Mouse (Mus musculus): Measurements from ENCODE around the gene Elf1. TPM values are rescaled to one million over a fixed set of nuclear protein-coding genes. Genes with fewer than 3 reads are reported as not detected.

The Elf1 gene
- polyA plus RNA-seq, 1 experiment = 11.5 TPM

DNA sequence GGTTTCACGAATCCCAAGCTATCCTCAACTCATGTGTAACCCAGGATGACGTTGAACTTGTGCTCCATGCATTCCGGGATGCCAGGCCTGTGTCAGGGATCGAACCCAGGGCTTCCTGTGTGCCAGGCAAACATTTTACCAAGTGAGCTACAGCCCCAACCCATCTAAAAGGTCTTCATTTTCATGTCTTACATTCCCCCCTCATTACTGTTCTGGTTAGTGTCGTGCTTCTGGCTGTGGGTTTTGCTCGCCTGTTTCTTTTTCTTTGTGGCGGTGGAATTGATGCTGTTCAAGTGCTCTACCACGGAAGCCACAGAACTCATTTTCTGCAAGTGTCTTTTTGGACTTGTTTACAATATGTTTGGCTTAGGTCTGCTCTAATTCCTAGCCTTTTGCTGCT lies 109.9 kb downstream of the Elf1 start:
- H3K4me1 ChIP-seq (ENCODE audit: control insufficient read depth, insufficient read depth, insufficient read length, low read length) = no peaks in the 10 kb centered on the region; the same call in 1 of the 2 replicates
- H3K27ac ChIP-seq (replicated peaks; ENCODE audit: low read depth, low read length) = no peak overlapping the region

DNA sequence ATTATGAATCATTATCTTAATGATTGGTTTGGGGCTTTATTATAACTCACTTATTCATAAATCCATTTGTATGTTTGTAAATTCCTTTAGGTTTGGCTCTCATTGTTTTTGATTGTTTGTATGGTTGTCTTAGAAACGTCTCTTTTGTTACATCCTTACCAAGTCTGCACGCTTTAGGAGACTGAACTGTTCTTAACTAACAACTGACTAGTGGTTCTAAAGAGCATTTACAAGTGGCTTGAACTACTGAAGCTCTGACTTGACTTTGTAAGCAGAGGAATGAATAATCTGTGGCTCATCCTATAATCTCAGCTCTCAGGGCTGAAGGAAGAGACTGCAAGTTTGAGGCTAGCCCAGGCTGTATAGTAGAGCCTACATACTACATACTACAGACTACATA lies 110.6 kb downstream of the Elf1 start:
- Histone ChIP-seq H3K4me1 (ENCODE audit: control insufficient read depth, insufficient read depth, insufficient read length, low read length) (no peaks in the 10 kb centered on the region; the same call in 1 of the 2 replicates), H3K4me3 (ENCODE audit: insufficient read depth, low read depth, low read length) (no peak overlapping the region), H3K27ac (replicated peaks; ENCODE audit: low read depth, low read length) (no peak overlapping the region)

More for the DNA sequence above, 109.9 kb downstream of the Elf1 start:
- H3K4me3 ChIP-seq (ENCODE audit: insufficient read depth, low read depth, low read length) = no peak overlapping the region

DNA sequence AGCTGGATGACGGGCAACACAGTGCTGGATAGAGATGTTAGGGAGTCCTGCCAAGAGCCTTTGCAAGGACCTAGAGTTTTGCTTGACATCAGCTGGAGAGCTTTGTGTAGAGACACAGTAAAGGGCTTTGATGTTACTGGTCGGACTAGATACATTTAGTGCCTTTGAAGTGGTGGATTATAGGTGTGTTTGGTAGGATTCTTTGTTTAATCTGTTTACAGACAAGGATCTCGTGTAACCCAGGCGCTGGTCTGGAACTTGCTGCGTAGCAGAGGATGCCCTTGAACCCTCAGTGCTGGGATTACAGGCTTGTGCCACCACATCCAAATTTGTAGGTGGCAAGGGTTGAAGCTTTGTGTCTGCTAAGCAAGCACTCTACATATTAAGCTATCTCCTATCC lies 113.1 kb downstream of the Elf1 start:
- Histone ChIP-seq H3K27ac (replicated peaks; ENCODE audit: low read depth, low read length) (no peak overlapping the region), H3K4me1 (ENCODE audit: control insufficient read depth, insufficient read depth, insufficient read length, low read length) (no peaks in the 10 kb centered on the region), H3K4me3 (ENCODE audit: insufficient read depth, low read depth, low read length) (no peak overlapping the region)

GRCm38 (mm10) chr14:79596602-79597001 lies 115.6 kb downstream of the Elf1 start:
- Histone ChIP-seq H3K4me1 (ENCODE audit: control insufficient read depth, insufficient read depth, insufficient read length, low read length) (no peaks in the 10 kb centered on the region), H3K4me3 (ENCODE audit: insufficient read depth, low read depth, low read length) (no peak overlapping the region), H3K27ac (replicated peaks; ENCODE audit: low read depth, low read length) (no peak overlapping the region)

DNA sequence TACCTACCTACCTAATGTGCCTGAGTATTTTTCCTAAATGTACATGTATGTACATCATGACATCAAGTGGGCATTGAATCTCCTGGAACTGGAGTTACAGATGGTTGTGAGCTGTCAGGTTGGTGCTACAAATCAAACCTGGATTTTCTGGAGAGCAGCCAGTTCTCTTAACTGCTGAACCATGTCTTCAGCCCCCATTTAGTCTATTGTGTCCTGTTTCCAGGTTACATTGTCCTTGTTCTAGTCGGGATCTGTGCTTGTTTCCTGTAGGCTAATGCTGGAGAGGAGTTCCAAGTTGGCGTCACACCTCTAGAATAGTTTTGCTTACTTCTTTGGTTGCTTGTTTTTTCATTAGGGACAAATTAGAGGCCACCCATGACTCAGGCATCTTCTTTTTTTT lies 124.9 kb downstream of the Elf1 start:
- Histone ChIP-seq H3K27ac (replicated peaks; ENCODE audit: low read depth, low read length) (no peak overlapping the region), H3K4me1 (ENCODE audit: control insufficient read depth, insufficient read depth, insufficient read length, low read length) (no peaks in the 10 kb centered on the region), H3K4me3 (ENCODE audit: insufficient read depth, low read depth, low read length) (no peak overlapping the region)

GRCm38 (mm10) chr14:79606392-79606791 lies 125.4 kb downstream of the Elf1 start:
- Histone ChIP-seq H3K4me1 (ENCODE audit: control insufficient read depth, insufficient read depth, insufficient read length, low read length) (no peaks in the 10 kb centered on the region), H3K27ac (replicated peaks; ENCODE audit: low read depth, low read length) (peak overlapping the region; percentile 33), H3K4me3 (ENCODE audit: insufficient read depth, low read depth, low read length) (no peak overlapping the region)

DNA sequence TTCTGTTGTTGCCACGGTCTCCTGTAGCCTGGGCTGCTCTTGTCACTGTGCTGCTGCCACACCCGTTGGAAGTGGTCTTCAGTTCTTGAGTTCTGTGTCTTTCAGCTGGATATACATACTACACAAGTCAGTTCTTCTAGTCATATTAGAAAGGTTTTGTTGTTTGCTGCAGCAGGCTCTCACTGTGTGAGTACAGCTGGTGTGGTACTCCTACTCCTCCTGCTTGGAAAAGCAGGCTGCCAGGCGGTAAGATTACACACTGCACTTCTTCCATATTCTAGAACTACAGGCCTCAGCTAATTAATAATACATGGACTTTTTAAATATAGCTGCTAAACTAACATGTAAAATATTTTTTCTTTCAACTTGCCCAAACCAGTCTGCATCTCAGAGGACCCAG lies 125.9 kb downstream of the Elf1 start:
- H3K4me3 ChIP-seq (ENCODE audit: insufficient read depth, low read depth, low read length) = no peak overlapping the region
- H3K27ac ChIP-seq (replicated peaks; ENCODE audit: low read depth, low read length) = no peak overlapping the region
- H3K4me1 ChIP-seq (ENCODE audit: control insufficient read depth, insufficient read depth, insufficient read length, low read length) = no peaks in the 10 kb centered on the region

GRCm38 (mm10) chr14:79607352-79607751 lies 126.4 kb downstream of the Elf1 start:
- H3K27ac ChIP-seq (replicated peaks; ENCODE audit: low read depth, low read length) = no peak overlapping the region
- no peaks in the 10 kb centered on the region for H3K4me1 ChIP-seq (ENCODE audit: control insufficient read depth, insufficient read depth, insufficient read length, low read length)
- no peak overlapping the region for H3K4me3 ChIP-seq (ENCODE audit: insufficient read depth, low read depth, low read length)

DNA sequence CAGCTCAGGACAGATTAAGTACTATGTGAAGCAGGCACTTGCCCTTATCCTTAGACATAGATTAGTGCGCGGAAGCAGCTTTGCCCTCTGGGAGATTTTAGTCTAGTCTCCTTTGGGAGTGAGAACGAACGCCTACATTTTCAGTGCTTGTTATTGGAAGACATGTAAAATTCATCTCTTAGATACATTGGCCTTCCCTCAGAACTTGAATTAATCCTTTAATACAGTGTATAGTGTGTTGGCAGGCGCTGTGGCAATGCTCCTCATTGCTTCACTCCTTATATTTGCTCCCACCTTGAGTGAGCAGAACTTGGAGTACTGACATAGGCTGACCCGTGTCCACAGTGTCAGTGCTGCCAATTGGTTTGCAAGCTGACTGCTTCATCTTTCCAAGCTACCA lies 127.3 kb downstream of the Elf1 start:
- no peak overlapping the region for H3K4me3 ChIP-seq (ENCODE audit: insufficient read depth, low read depth, low read length)
- no peaks in the 10 kb centered on the region for H3K4me1 ChIP-seq (ENCODE audit: control insufficient read depth, insufficient read depth, insufficient read length, low read length)
- no peak overlapping the region for H3K27ac ChIP-seq (replicated peaks; ENCODE audit: low read depth, low read length)

DNA sequence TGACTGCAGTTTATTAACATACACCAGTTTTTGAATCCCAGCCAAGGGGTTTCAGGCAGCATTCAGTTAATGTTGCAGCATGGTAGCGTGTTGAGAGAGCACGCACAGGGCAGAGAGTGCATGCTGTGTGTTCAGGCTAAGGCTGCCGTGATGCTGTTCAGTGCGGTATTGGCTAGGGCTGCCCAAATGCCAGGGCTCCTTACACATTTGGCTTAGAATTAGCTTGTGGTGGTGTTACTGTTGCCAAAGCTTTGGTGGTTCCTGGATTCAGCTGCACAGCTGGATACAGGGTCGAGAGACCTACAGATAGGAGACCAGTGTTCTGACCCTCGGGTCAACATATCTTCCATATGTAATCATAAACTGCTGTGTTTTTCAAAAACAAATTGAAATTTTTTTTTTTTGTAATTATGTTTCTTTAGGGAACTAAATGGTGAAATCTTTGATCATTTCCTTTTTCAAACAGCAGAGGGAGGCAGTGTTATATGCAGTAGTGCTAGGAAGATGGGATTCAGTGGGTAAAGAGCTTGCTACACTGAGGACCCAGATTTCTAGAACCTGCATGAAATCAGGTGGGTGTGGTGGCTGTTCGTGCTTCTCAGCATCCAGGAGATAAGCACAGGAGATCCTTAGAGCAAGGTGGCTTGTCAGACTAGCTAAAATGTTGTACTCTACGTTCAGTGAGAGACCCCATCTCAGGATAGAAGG lies 136.3 kb downstream of the Elf1 start:
- Histone ChIP-seq H3K4me3 (ENCODE audit: insufficient read depth, low read depth, low read length) (no peak overlapping the region), H3K27ac (replicated peaks; ENCODE audit: low read depth, low read length) (no peak overlapping the region), H3K4me1 (ENCODE audit: control insufficient read depth, insufficient read depth, insufficient read length, low read length) (no peaks in the 10 kb centered on the region)

- no peak overlapping the region for H3K27ac ChIP-seq (replicated peaks; ENCODE audit: low read depth, low read length)
- H3K4me3 ChIP-seq (ENCODE audit: insufficient read depth, low read depth, low read length) = no peak overlapping the region
- H3K4me1 ChIP-seq (ENCODE audit: control insufficient read depth, insufficient read depth, insufficient read length, low read length) = no peaks in the 10 kb centered on the region
These were observed 138.8 kb downstream of the Elf1 start for GRCm38 (mm10) chr14:79619802-79620201.

GRCm38 (mm10) chr14:79621143-79621542 lies 140.1 kb downstream of the Elf1 start:
- H3K4me3 ChIP-seq (ENCODE audit: insufficient read depth, low read depth, low read length) = no peak overlapping the region
- no peak overlapping the region for H3K27ac ChIP-seq (replicated peaks; ENCODE audit: low read depth, low read length)
- no peaks in the 10 kb centered on the region for H3K4me1 ChIP-seq (ENCODE audit: control insufficient read depth, insufficient read depth, insufficient read length, low read length)

Other genes starting within 250 kb of the Elf1 start
- not detected in 2 replicates for gene Zfp957, start 233.8 kb upstream of the Elf1 start, polyA plus RNA-seq (2012; ENCODE audit: insufficient read depth, insufficient read length, missing spikeins)
- gene Rgcc, start 179.5 kb upstream of the Elf1 start, polyA plus RNA-seq (2012; ENCODE audit: insufficient read depth, insufficient read length, missing spikeins) = 325 and 446 TPM in 2 replicates
- gene Naa16, start 90.4 kb upstream of the Elf1 start, polyA plus RNA-seq (2012; ENCODE audit: insufficient read depth, insufficient read length, missing spikeins) = 10.9 and 12.1 TPM in 2 replicates
- gene Mtrf1, start 83.4 kb upstream of the Elf1 start, polyA plus RNA-seq (2012; ENCODE audit: insufficient read depth, insufficient read length, missing spikeins) = 11.9 and 17.8 TPM in 2 replicates
- 2.8 and 3.5 TPM in 2 replicates for gene Kbtbd7, start 54.7 kb upstream of the Elf1 start, polyA plus RNA-seq (2012; ENCODE audit: insufficient read depth, insufficient read length, missing spikeins)
- not detected in 2 replicates for gene Kbtbd6, start 29.4 kb upstream of the Elf1 start, polyA plus RNA-seq (2012; ENCODE audit: insufficient read depth, insufficient read length, missing spikeins)
- 25.0 and 28.1 TPM in 2 replicates for gene Wbp4, start 326 bp downstream of the Elf1 start, polyA plus RNA-seq (2012; ENCODE audit: insufficient read depth, insufficient read length, missing spikeins)
- gene Sugt1, start 106.5 kb downstream of the Elf1 start, polyA plus RNA-seq (2012; ENCODE audit: insufficient read depth, insufficient read length, missing spikeins) = 156 and 182 TPM in 2 replicates
- gene Cnmd, start 181.0 kb downstream of the Elf1 start, polyA plus RNA-seq (2012; ENCODE audit: insufficient read depth, insufficient read length, missing spikeins) = not detected in 2 replicates